Mouse (Mus musculus): Measurements from ENCODE around the gene Naa30. TPM values are rescaled to one million over a fixed set of nuclear protein-coding genes. Genes with fewer than 3 reads are reported as not detected.
A peak's percentile ranks its signal among the peaks of the same experiment; 100 is the strongest.
"Not testable (repeated sequence)": the region's sequence is repeated elsewhere in the genome, so short reads cannot be mapped to it uniquely, and the experiment has no call there.

The Naa30 gene
- total RNA-seq (2021), result 10 to 100 TPM; 34.3 to 36.4 TPM
- long read RNA-seq, experiment 1, full-length matches to known transcripts, result 44 of 59 reads
- long read RNA-seq, experiment 1, partial matches to known transcripts, result 12 of 59 reads
- long read RNA-seq, experiment 1, other reads (novel, unspliced or antisense), result 3 of 59 reads
- long read RNA-seq, experiment 2, full-length matches to known transcripts, result 40 of 54 reads
- long read RNA-seq, experiment 2, partial matches to known transcripts, result 11 of 54 reads
- long read RNA-seq, experiment 2, other reads (novel, unspliced or antisense), result 3 of 54 reads

- DNase-seq (ENCODE audit: low spot score in 2 of 2), result peak; percentile 92 to 95
These were observed at the start of gene Naa30 for GRCm38 (mm10) chr14:49171867-49172581. TSS of gene Naa30 (plus strand) at chr14:49172226.

- peak; percentile 5 to 19 for DNase-seq (ENCODE audit: low spot score in 2 of 2)
These were observed 44.8 kb upstream of the Naa30 start for GRCm38 (mm10) chr14:49127162-49127779.

GRCm38 (mm10) chr14:49128544-49129263 is 43.3 kb upstream of the Naa30 start:
- no peak for DNase-seq (ENCODE audit: low spot score in 2 of 2)

GRCm38 (mm10) chr14:49132391-49132790 is 39.6 kb upstream of the Naa30 start:
- no peak for DNase-seq (ENCODE audit: low spot score in 2 of 2)

- DNase-seq (ENCODE audit: low spot score in 2 of 2), result no peak
These were observed 33.9 kb upstream of the Naa30 start for GRCm38 (mm10) chr14:49138171-49138570.

GRCm38 (mm10) chr14:49140756-49141155 is 31.3 kb upstream of the Naa30 start:
- DNase-seq (ENCODE audit: low spot score in 2 of 2), result no peak

- DNase-seq (ENCODE audit: low spot score in 2 of 2), result peak; percentile 29 to 53
These were observed 18.2 kb upstream of the Naa30 start for GRCm38 (mm10) chr14:49153801-49154200.

GRCm38 (mm10) chr14:49155572-49155971 is 16.5 kb upstream of the Naa30 start:
- no peak for DNase-seq (ENCODE audit: low spot score in 2 of 2)

GRCm38 (mm10) chr14:49158143-49158925 is 13.7 kb upstream of the Naa30 start:
- no peak for DNase-seq (ENCODE audit: low spot score in 2 of 2)

- DNase-seq (ENCODE audit: low spot score in 2 of 2), result no peak
These were observed 740 bp upstream of the Naa30 start for GRCm38 (mm10) chr14:49171286-49171685.

- DNase-seq (ENCODE audit: low spot score in 2 of 2), result peak; percentile 41 to 61
These were observed 559 bp downstream of the Naa30 start for GRCm38 (mm10) chr14:49172582-49172988.

GRCm38 (mm10) chr14:49173290-49174135 is 1.5 kb downstream of the Naa30 start:
- no peak for DNase-seq (ENCODE audit: low spot score in 2 of 2)

- DNase-seq (ENCODE audit: low spot score in 2 of 2), result no peak
These were observed 7.7 kb downstream of the Naa30 start for GRCm38 (mm10) chr14:49179736-49180135.

GRCm38 (mm10) chr14:49186270-49186669 is 14.2 kb downstream of the Naa30 start:
- DNase-seq (ENCODE audit: low spot score in 2 of 2), result no peak

GRCm38 (mm10) chr14:49197031-49197527 is 25.1 kb downstream of the Naa30 start:
- DNase-seq (ENCODE audit: low spot score in 2 of 2), result no peak

- no peak for DNase-seq (ENCODE audit: low spot score in 2 of 2)
These were observed 29.2 kb downstream of the Naa30 start for GRCm38 (mm10) chr14:49201073-49201778.

- DNase-seq (ENCODE audit: low spot score in 2 of 2), result not testable (repeated sequence)
These were observed 38.2 kb downstream of the Naa30 start for GRCm38 (mm10) chr14:49210215-49210614.

- no peak for DNase-seq (ENCODE audit: low spot score in 2 of 2)
These were observed 46.7 kb downstream of the Naa30 start for GRCm38 (mm10) chr14:49218677-49219076.

- not testable (repeated sequence) for DNase-seq (ENCODE audit: low spot score in 2 of 2)
These were observed 47.5 kb downstream of the Naa30 start for GRCm38 (mm10) chr14:49219466-49220022.

Measured in layer of hippocampus, postnatal 14 days (tissue).